Mouse (Mus musculus): ENCODE measurements around the gene Apobr. TPM values are rescaled to one million over a fixed set of nuclear protein-coding genes. Genes with fewer than 3 reads are reported as not detected.
A peak's percentile ranks its signal among the peaks of the same experiment; 100 is the strongest.

Gene Apobr
- polyA plus RNA-seq, 1 experiment from 2014 or later: 1.2 TPM

GRCm38 (mm10) chr7:126629915-126630314, 45.2 kb downstream of the Apobr start:
- no peak for TF ChIP-seq CTCF (IDR thresholded peaks at IDR 0.05; ENCODE audit: low read depth)
- no peak for DNase-seq (ENCODE audit: low spot score)
- no peak overlapping the region for H3K9ac ChIP-seq (ENCODE audit: low read depth, low read length)
- H3K36me3 ChIP-seq (ENCODE audit: insufficient read depth, low read length): no peaks in the 10 kb centered on the region
- no peak for ATAC-seq (replicated peaks; ENCODE audit: low FRiP score, low read depth)
- H3K27me3 ChIP-seq (ENCODE audit: insufficient read depth, low read length): no peaks in the 10 kb centered on the region
- H3K27ac ChIP-seq: no peak overlapping the region
- H3K4me1 ChIP-seq (replicated peaks; ENCODE audit: insufficient read depth, low read length): 0 out of 2 replicates have a peak, but pooled peaks cover 7% of the 10 kb centered on the region
- H3K4me3 ChIP-seq (replicated peaks; ENCODE audit: low read depth, low read length): no peak overlapping the region
- no peaks in the 10 kb centered on the region for H3K9me3 ChIP-seq (replicated peaks; ENCODE audit: low read length)
- no peak overlapping the region for H3K4me2 ChIP-seq (ENCODE audit: low read length)
- 51% methylated on average over 3 of the region's 3 CpGs for WGBS

- 95% methylated on average over 4 of the region's 4 CpGs for WGBS
- no peak within 1 kb of the TSS for H3K9ac ChIP-seq (ENCODE audit: low read depth, low read length)
- no peak within 1 kb of the TSS for H3K27ac ChIP-seq
- no peak within 1 kb of the TSS for H3K4me2 ChIP-seq (ENCODE audit: low read length)
- ATAC-seq (replicated peaks; ENCODE audit: low FRiP score, low read depth) (no peak), DNase-seq (ENCODE audit: low spot score) (no peak)
- no peak within 1 kb of the TSS for H3K4me3 ChIP-seq (replicated peaks; ENCODE audit: low read depth, low read length)
- no peaks in the 10 kb centered on the region for H3K27me3 ChIP-seq (ENCODE audit: insufficient read depth, low read length)
- 0 out of 2 replicates have a peak, but pooled peaks cover 5% of the 10 kb centered on the region for H3K4me1 ChIP-seq (replicated peaks; ENCODE audit: insufficient read depth, low read length)
- no peaks in the 10 kb centered on the region for H3K36me3 ChIP-seq (ENCODE audit: insufficient read depth, low read length)
- no peak for TF ChIP-seq CTCF (IDR thresholded peaks at IDR 0.05; ENCODE audit: low read depth)
- no peaks in the 10 kb centered on the region for H3K9me3 ChIP-seq (replicated peaks; ENCODE audit: low read length)
Measured at GRCm38 (mm10) chr7:126630824-126631518, 46.2 kb downstream of the Apobr start, which contains the start of gene Nupr1. Gene Nupr1 (minus strand): TSS chr7:126630861.

- WGBS: 79% methylated on average over 2 of the region's 2 CpGs
- 0 out of 2 replicates have a peak, but pooled peaks cover 5% of the 10 kb centered on the region for H3K4me1 ChIP-seq (replicated peaks; ENCODE audit: insufficient read depth, low read length)
- H3K4me3 ChIP-seq (replicated peaks; ENCODE audit: low read depth, low read length): no peak overlapping the region
- no peaks in the 10 kb centered on the region for H3K27me3 ChIP-seq (ENCODE audit: insufficient read depth, low read length)
- H3K4me2 ChIP-seq (ENCODE audit: low read length): no peak overlapping the region
- no peaks in the 10 kb centered on the region for H3K36me3 ChIP-seq (ENCODE audit: insufficient read depth, low read length)
- no peaks in the 10 kb centered on the region for H3K9me3 ChIP-seq (replicated peaks; ENCODE audit: low read length)
- no peak overlapping the region for H3K27ac ChIP-seq
- ATAC-seq (replicated peaks; ENCODE audit: low FRiP score, low read depth) (no peak), DNase-seq (ENCODE audit: low spot score) (no peak)
- H3K9ac ChIP-seq (ENCODE audit: low read depth, low read length): no peak overlapping the region
- TF ChIP-seq CTCF (IDR thresholded peaks at IDR 0.05; ENCODE audit: low read depth): no peak
Measured at GRCm38 (mm10) chr7:126632478-126632877, 47.7 kb downstream of the Apobr start.

- Histone ChIP-seq H3K9ac (ENCODE audit: low read depth, low read length) (no peak overlapping the region), H3K4me1 (replicated peaks; ENCODE audit: insufficient read depth, low read length) (no peaks in the 10 kb centered on the region), H3K27ac (no peak overlapping the region), H3K4me2 (ENCODE audit: low read length) (no peak overlapping the region), H3K9me3 (replicated peaks; ENCODE audit: low read length) (no peaks in the 10 kb centered on the region), H3K27me3 (ENCODE audit: insufficient read depth, low read length) (no peaks in the 10 kb centered on the region), H3K36me3 (ENCODE audit: insufficient read depth, low read length) (no peaks in the 10 kb centered on the region), H3K4me3 (replicated peaks; ENCODE audit: low read depth, low read length) (no peak overlapping the region)
- no peak for TF ChIP-seq CTCF (IDR thresholded peaks at IDR 0.05; ENCODE audit: low read depth)
- ATAC-seq (replicated peaks; ENCODE audit: low FRiP score, low read depth) (no peak), DNase-seq (ENCODE audit: low spot score) (no peak)
Measured at GRCm38 (mm10) chr7:126635375-126635774, 50.6 kb downstream of the Apobr start.

GRCm38 (mm10) chr7:126636733-126637520, 52.2 kb downstream of the Apobr start:
- Histone ChIP-seq H3K9me3 (replicated peaks; ENCODE audit: low read length) (no peaks in the 10 kb centered on the region), H3K4me1 (replicated peaks; ENCODE audit: insufficient read depth, low read length) (no peaks in the 10 kb centered on the region), H3K36me3 (ENCODE audit: insufficient read depth, low read length) (no peaks in the 10 kb centered on the region), H3K9ac (ENCODE audit: low read depth, low read length) (no peak overlapping the region), H3K4me2 (ENCODE audit: low read length) (no peak overlapping the region), H3K27ac (no peak overlapping the region), H3K4me3 (replicated peaks; ENCODE audit: low read depth, low read length) (no peak overlapping the region), H3K27me3 (ENCODE audit: insufficient read depth, low read length) (no peaks in the 10 kb centered on the region)
- DNase-seq (ENCODE audit: low spot score) (peak; percentile 71), ATAC-seq (replicated peaks; ENCODE audit: low FRiP score, low read depth) (no peak)
- TF ChIP-seq CTCF (IDR thresholded peaks at IDR 0.05; ENCODE audit: low read depth): peak; percentile 80
- 6% methylated on average over 4 of the region's 4 CpGs for WGBS

Small RNA genes lying within 50 kb of the gene (microRNA-seq; reads per million reads assigned to microRNA genes)
- gene Mir7059: 1.2 reads per million

Other genes with a start within 250 kb of the Apobr start
- 0.93 and 1.1 TPM in 2 replicates for gene Lat, start 215.4 kb upstream of the Apobr start, polyA plus RNA-seq (2015; fragmentation: Nextera tagmentation; extraction: Ambion mirVana)
- gene Spns1, start 207.5 kb upstream of the Apobr start, polyA plus RNA-seq (2015; fragmentation: Nextera tagmentation; extraction: Ambion mirVana): 57.6 and 62.8 TPM in 2 replicates
- gene Nfatc2ip, start 188.2 kb upstream of the Apobr start, polyA plus RNA-seq (2015; fragmentation: Nextera tagmentation; extraction: Ambion mirVana): 2.0 and 2.5 TPM in 2 replicates
- gene Cd19, start 170.1 kb upstream of the Apobr start, polyA plus RNA-seq (2015; fragmentation: Nextera tagmentation; extraction: Ambion mirVana): 0.10 and 0.16 TPM in 2 replicates
- 29.7 and 31.7 TPM in 2 replicates for gene Rabep2, start 156.2 kb upstream of the Apobr start, polyA plus RNA-seq (2015; fragmentation: Nextera tagmentation; extraction: Ambion mirVana)
- gene Atp2a1, start 121.8 kb upstream of the Apobr start, polyA plus RNA-seq (2015; fragmentation: Nextera tagmentation; extraction: Ambion mirVana): 0.45 and 0.71 TPM in 2 replicates
- 44.1 and 44.8 TPM in 2 replicates for gene Sh2b1, start 109.5 kb upstream of the Apobr start, polyA plus RNA-seq (2015; fragmentation: Nextera tagmentation; extraction: Ambion mirVana)
- gene Tufm, start 97.6 kb upstream of the Apobr start, polyA plus RNA-seq (2015; fragmentation: Nextera tagmentation; extraction: Ambion mirVana): 117 and 134 TPM in 2 replicates
- 30.2 and 30.3 TPM in 2 replicates for gene Atxn2l, start 81.5 kb upstream of the Apobr start, polyA plus RNA-seq (2015; fragmentation: Nextera tagmentation; extraction: Ambion mirVana)
- gene Eif3c, start 18.5 kb upstream of the Apobr start, polyA plus RNA-seq (2015; fragmentation: Nextera tagmentation; extraction: Ambion mirVana): 213 and 217 TPM in 2 replicates
- gene Cln3, start 875 bp downstream of the Apobr start, polyA plus RNA-seq (2015; fragmentation: Nextera tagmentation; extraction: Ambion mirVana): 34.4 and 36.9 TPM in 2 replicates
- not detected in 2 replicates for gene Il27, start 10.0 kb downstream of the Apobr start, polyA plus RNA-seq (2015; fragmentation: Nextera tagmentation; extraction: Ambion mirVana)
- 24.5 and 24.8 TPM in 2 replicates for gene Nupr1, start 45.9 kb downstream of the Apobr start, polyA plus RNA-seq (2015; fragmentation: Nextera tagmentation; extraction: Ambion mirVana)
- 37.8 and 38.6 TPM in 2 replicates for gene Sgf29, start 64.4 kb downstream of the Apobr start, polyA plus RNA-seq (2015; fragmentation: Nextera tagmentation; extraction: Ambion mirVana)
- gene Sult1a1, start 91.5 kb downstream of the Apobr start, polyA plus RNA-seq (2015; fragmentation: Nextera tagmentation; extraction: Ambion mirVana): 13.4 and 17.3 TPM in 2 replicates
- gene Bola2, start 110.5 kb downstream of the Apobr start, polyA plus RNA-seq (2015; fragmentation: Nextera tagmentation; extraction: Ambion mirVana): 140 and 145 TPM in 2 replicates
- 7.1 and 9.0 TPM in 2 replicates for gene Slx1b, start 110.8 kb downstream of the Apobr start, polyA plus RNA-seq (2015; fragmentation: Nextera tagmentation; extraction: Ambion mirVana)
- gene Coro1a, start 122.8 kb downstream of the Apobr start, polyA plus RNA-seq (2015; fragmentation: Nextera tagmentation; extraction: Ambion mirVana): 13.1 and 14.6 TPM in 2 replicates
- gene Mapk3, start 174.7 kb downstream of the Apobr start, polyA plus RNA-seq (2015; fragmentation: Nextera tagmentation; extraction: Ambion mirVana): 63.0 and 66.1 TPM in 2 replicates
- gene Gdpd3, start 181.4 kb downstream of the Apobr start, polyA plus RNA-seq (2015; fragmentation: Nextera tagmentation; extraction: Ambion mirVana): 3.7 and 6.4 TPM in 2 replicates
- gene Ypel3, start 192.0 kb downstream of the Apobr start, polyA plus RNA-seq (2015; fragmentation: Nextera tagmentation; extraction: Ambion mirVana): 158 and 188 TPM in 2 replicates
- gene Tbx6, start 196.5 kb downstream of the Apobr start, polyA plus RNA-seq (2015; fragmentation: Nextera tagmentation; extraction: Ambion mirVana): 0.21 and 0.26 TPM in 2 replicates
- gene Ppp4c, start 207.6 kb downstream of the Apobr start, polyA plus RNA-seq (2015; fragmentation: Nextera tagmentation; extraction: Ambion mirVana): 189 and 192 TPM in 2 replicates
- gene Fam57b, start 212.7 kb downstream of the Apobr start, polyA plus RNA-seq (2015; fragmentation: Nextera tagmentation; extraction: Ambion mirVana): 0.11 and 0.14 TPM in 2 replicates
- gene 4930451I11Rik, start 246.7 kb downstream of the Apobr start, polyA plus RNA-seq (2015; fragmentation: Nextera tagmentation; extraction: Ambion mirVana): 0.37 TPM in 1 of 2 replicates, not detected in the other